Mouse (Mus musculus) erythroblast, embryonic 14.5 days (primary cell): ENCODE results near the gene Synpr. TPM values are rescaled to one million over a fixed set of nuclear protein-coding genes. Genes with fewer than 3 reads are reported as not detected.

Experiments used
- H3K27me3 ChIP-seq: 2 replicates; pipeline ENCODE4 v1.6.1; 2012; ENCODE audit warnings: inconsistent platforms; ENCODE audit not compliant: control insufficient read depth
- H3K36me3 ChIP-seq: 2 replicates; pipeline ENCODE4 v1.6.1; 2012; ENCODE audit warnings: mild to moderate bottlenecking, inconsistent platforms; ENCODE audit not compliant: control insufficient read depth
- H3K4me1 ChIP-seq: 2 replicates; pipeline ENCODE4 v1.6.1; 2012; ENCODE audit warnings: inconsistent platforms; ENCODE audit not compliant: control insufficient read depth
- H3K4me3 ChIP-seq: replicated peaks from 2 replicates; pipeline ENCODE3; 2012; ENCODE audit warnings: moderate library complexity, mild to moderate bottlenecking, inconsistent platforms
- H3K9me3 ChIP-seq: 2 replicates; pipeline ENCODE4 v1.6.1; 2012; ENCODE audit warnings: low read length, inconsistent platforms, mixed read lengths; ENCODE audit not compliant: control insufficient read depth
- GATA1 ChIP-seq: IDR thresholded peaks from 2 replicates; pipeline ENCODE4 v1.6.1; 2012; ENCODE audit warnings: low read length, inconsistent platforms, mixed read lengths
- TAL1 ChIP-seq: IDR thresholded peaks from 3 replicates; pipeline ENCODE4 v1.6.1; 2012; ENCODE audit warnings: low read length, inconsistent platforms, mixed read lengths
- polyA plus RNA-seq: library from polyadenylated mRNA; stranded (reverse); fragments of >175 nt; gene quantifications from 2 replicates; pipeline ENCODE4 v1.2.3, GENCODE M21; 2012

Synpr gene
- polyA plus RNA-seq, 1 experiment: not detected

DNA sequence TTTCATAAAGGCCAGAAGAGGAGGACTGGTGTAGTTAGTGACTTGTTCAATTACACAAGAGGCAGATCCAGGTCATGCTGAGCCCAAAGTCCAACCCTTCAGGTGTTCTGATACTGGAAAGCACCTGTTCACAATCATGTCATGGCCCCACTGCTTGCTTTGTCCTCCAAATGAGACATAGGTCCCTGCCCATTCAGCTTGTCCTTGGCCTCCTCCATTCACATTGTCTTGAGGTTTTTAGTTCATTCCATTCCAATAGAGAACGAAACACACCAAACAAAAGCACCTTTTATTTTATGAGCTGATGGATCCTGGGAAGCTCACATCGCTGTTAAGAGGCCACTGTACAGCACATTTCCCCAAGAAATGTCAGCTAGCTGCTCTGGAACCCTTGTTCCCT lies 184.6 kb downstream of the Synpr start:
- Histone ChIP-seq H3K4me1 (no peaks in the 10 kb centered on the region), H3K9me3 (no peaks in the 10 kb centered on the region), H3K27me3 (no peaks in the 10 kb centered on the region), H3K4me3 (no peak overlapping the region), H3K36me3 (no peaks in the 10 kb centered on the region)
- no peak for TF ChIP-seq TAL1
- TF ChIP-seq GATA1: no peak

DNA sequence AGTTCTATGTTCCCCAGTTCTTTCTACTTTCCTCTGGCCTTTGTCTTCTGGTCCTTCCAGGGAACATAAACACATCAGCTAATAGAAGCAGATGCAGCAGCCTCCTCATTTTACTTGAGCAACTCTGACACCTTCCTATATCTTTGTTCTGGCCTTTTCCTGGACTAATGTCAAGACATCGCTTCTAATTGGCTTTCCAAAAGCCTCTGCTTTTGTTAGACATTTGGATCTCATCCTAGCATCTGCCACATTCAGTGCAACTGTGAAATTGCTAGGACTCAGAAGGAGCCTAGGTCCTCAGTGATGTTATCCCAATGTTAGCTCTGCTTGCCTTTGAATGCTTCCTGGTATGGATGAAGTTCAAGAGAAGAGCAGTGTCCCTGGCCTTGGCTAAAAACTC lies 193.2 kb downstream of the Synpr start:
- no peak overlapping the region for H3K4me3 ChIP-seq
- TF ChIP-seq GATA1 (no peak), TAL1 (no peak)
- no peaks in the 10 kb centered on the region for H3K36me3 ChIP-seq
- no peaks in the 10 kb centered on the region for H3K27me3 ChIP-seq
- no peaks in the 10 kb centered on the region for H3K9me3 ChIP-seq
- no peaks in the 10 kb centered on the region for H3K4me1 ChIP-seq

DNA sequence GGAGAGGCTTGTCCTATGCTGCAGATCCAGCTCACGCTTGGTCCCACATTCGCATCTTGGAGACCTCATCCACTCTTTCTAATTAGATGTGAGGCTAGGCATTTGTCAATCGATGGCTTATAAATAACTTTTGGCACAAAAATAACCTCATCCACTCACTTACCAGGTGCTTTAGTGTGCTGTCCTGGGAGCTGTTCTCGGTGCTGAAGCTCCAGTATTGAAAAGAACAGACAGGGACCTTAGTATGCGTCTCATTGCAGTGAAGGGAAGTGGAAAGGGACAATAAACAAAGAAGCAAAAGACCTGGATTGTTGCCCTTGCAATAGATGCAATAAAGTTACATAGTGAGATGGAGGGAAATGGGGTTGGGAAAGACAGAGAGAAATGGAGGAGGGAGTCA lies 220.8 kb downstream of the Synpr start:
- no peak for TF ChIP-seq TAL1
- TF ChIP-seq GATA1: no peak
- H3K9me3 ChIP-seq: no peaks in the 10 kb centered on the region
- no peak overlapping the region for H3K4me3 ChIP-seq
- no peaks in the 10 kb centered on the region for H3K36me3 ChIP-seq
- no peaks in the 10 kb centered on the region for H3K4me1 ChIP-seq
- H3K27me3 ChIP-seq: no peaks in the 10 kb centered on the region

DNA sequence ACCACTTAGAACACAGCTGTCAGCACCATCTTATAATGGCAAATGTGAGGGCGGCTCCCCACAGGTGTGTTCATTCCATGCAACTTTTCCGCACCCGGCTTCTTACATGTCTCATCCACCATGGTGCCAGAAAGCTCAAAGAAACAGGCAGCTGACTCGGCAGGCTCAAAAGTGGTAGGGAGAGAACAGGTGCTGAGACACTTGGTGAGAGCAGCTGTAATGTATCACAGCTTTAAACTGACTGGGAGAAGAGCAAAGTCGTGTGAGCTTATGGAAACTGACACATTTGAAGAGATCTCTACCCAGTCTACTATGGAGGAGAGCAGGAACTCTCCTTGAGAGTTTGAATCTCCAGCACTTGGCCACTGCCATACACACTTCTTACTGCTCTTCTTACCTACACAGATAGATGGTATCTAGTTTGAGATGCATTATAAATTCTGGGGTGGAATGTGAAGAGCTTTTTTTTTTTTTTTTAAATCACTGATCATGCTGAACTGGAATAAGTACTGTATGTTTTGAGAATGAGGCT lies 234.1 kb downstream of the Synpr start:
- Histone ChIP-seq H3K9me3 (no peaks in the 10 kb centered on the region; the same call in 1 of the 2 replicates), H3K4me1 (no peaks in the 10 kb centered on the region), H3K27me3 (no peaks in the 10 kb centered on the region), H3K36me3 (no peaks in the 10 kb centered on the region), H3K4me3 (no peak overlapping the region)
- TF ChIP-seq TAL1 (no peak), GATA1 (no peak)

DNA sequence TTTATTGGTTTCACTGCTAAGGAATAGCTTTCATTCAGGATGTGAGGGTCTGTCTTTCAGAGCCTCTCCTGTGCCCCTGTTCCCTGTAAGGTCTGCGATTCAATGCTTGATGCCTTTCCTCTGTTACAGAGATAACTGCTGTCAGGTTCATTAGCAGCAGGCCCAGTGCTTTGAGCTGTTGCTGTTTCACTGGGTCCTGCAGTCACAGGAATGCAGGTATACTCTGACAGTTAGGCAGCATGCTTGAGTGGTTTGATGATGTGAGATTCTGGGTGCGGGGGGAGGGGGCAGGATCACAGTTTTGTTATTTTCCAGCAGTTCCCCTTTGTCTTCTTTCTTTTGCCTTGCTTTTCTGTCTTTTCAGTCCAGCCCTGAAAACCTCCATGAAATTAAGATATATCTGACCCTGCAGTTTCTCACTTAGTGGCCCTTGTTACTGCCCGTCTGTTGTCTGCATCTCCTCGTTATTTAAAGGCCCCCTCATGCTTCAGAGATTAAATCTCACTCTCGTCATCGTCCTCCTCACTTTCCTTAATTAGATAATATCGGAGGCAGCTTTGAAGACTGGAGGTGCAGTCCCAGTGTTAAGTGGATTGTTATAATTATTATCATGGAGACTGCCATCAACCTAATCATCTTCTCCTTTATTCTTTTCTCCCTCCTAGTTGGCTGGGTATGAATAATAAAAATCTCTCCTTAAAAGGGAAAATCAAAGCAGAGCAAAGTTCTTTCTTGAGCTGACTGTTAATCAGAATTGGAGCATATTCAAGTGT lies 234.8 kb downstream of the Synpr start:
- TF ChIP-seq TAL1: no peak
- no peak for TF ChIP-seq GATA1
- Histone ChIP-seq H3K4me1 (no peaks in the 10 kb centered on the region), H3K27me3 (no peaks in the 10 kb centered on the region), H3K9me3 (no peaks in the 10 kb centered on the region; the same call in 1 of the 2 replicates), H3K4me3 (no peak overlapping the region), H3K36me3 (no peaks in the 10 kb centered on the region)

DNA sequence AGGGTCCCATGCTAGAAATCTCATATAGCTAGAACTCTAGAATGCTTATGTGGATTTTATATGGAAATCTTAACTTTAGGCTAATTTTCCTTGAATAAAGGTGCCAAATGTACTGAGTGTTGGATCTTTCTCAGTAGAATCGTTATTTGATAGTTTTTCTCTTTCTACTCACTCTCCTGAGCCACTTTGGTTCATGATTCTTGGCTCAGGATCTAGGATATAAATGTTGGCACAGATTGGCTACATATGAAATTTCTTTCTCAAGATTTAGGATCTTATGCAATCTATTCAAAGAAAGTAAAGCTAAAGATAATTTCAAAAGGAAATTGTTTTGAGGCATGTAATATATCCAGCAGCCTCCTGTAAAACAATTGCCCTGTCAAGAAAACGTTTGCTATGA lies 263.2 kb downstream of the Synpr start:
- no peaks in the 10 kb centered on the region for H3K9me3 ChIP-seq
- H3K4me1 ChIP-seq: no peaks in the 10 kb centered on the region
- H3K27me3 ChIP-seq: no peaks in the 10 kb centered on the region
- no peak overlapping the region for H3K4me3 ChIP-seq
- TF ChIP-seq GATA1 (no peak), TAL1 (no peak)
- no peaks in the 10 kb centered on the region for H3K36me3 ChIP-seq

DNA sequence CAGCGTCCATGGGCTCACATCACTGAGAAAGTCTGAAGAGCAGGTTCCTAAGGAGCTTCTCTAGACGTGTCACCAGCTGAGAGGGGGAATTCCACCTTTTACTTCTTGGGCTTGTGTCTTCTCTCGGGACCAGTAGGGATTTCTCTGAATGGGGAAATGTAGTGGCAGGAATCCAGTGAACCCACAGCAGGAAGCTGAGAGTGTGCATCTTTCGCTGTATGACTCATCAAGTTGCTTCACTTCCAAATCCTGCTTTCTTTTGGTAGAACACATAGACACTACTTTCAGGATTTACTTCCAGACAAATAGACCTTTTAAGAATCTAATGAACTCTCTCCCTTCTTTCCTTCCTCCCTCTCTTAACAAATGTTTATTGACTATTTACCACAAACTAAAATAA lies 266.6 kb downstream of the Synpr start:
- no peak for TF ChIP-seq TAL1
- no peak for TF ChIP-seq GATA1
- Histone ChIP-seq H3K4me3 (no peak overlapping the region), H3K9me3 (no peaks in the 10 kb centered on the region), H3K36me3 (no peaks in the 10 kb centered on the region), H3K4me1 (no peaks in the 10 kb centered on the region), H3K27me3 (no peaks in the 10 kb centered on the region)

DNA sequence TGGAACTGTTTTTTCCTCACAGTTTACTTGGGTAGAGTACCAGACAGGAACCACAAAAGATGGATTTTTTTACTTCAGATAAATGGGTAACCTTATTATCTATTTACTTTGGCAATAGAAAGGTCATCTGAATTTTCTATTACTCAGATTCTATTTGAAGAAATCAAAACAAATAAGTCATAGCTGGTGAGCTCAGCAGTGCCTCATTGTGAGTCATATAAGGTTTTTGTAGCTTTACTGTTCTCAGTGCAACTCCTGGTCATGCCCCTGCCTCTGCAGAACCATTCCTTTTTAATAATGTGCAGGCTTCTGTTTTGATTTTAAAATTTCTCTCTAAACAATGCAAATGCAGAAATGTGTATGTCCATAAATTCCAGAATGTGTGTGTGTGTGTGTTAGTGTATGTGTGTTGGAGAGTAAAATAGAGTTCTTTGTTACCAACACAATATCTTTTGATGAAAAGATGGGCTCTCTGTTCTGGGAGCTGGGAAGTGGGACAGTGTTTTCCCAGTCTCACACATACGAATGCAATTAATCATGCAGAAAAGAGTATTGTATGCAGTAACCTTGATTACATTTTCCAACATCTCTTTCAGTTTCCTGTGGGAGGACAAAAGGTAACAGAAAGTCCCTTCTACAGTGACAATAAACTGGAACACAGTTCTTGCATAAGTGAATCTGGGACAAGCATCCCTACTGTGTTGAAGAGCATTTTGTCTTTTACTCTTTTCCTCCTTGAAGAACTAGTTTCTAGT lies 269.2 kb downstream of the Synpr start:
- Histone ChIP-seq H3K4me1 (no peaks in the 10 kb centered on the region), H3K9me3 (no peaks in the 10 kb centered on the region), H3K4me3 (no peak overlapping the region), H3K27me3 (no peaks in the 10 kb centered on the region), H3K36me3 (no peaks in the 10 kb centered on the region)
- TF ChIP-seq GATA1 (no peak), TAL1 (no peak)

DNA sequence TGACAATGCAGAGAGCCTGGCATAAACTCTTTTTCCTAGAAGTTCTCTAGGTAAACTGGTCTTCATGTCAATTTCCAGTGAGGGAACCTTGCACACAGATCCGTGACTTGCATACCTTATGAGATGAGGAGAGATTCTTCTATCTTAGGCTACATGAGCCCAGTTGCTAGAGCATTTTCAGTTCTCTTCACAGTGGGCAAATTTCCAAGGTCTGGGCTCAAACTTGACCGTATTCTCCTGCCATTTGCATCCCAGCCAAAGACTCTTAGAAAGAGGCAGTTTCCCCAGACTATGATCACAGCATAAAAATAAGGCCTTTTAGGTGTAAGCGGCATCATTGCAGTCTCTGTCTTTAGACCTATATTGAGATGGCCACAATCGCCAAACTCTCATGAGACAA lies 270.1 kb downstream of the Synpr start:
- Histone ChIP-seq H3K27me3 (no peaks in the 10 kb centered on the region), H3K4me1 (no peaks in the 10 kb centered on the region), H3K9me3 (no peaks in the 10 kb centered on the region), H3K4me3 (no peak overlapping the region), H3K36me3 (no peaks in the 10 kb centered on the region)
- no peak for TF ChIP-seq TAL1
- no peak for TF ChIP-seq GATA1
